Mouse (Mus musculus) spleen, adult 2 months (tissue): ENCODE data around the gene Dock4.

Source experiments
- CTCF ChIP-seq: fragments of 200-500 bp; IDR thresholded peaks from 2 replicates; pipeline ENCODE4 v1.5.1; 2011; ENCODE audit warnings: mild to moderate bottlenecking, inconsistent platforms; ENCODE audit not compliant: insufficient read depth, insufficient read length, insufficient replicate concordance; ENCODE audit errors: extremely low read depth
- POLR2A ChIP-seq: fragments of 200-500 bp; IDR thresholded peaks from 2 replicates; pipeline ENCODE4 v1.6.1; 2011; ENCODE audit warnings: low read depth, low read length, inconsistent platforms

DNA sequence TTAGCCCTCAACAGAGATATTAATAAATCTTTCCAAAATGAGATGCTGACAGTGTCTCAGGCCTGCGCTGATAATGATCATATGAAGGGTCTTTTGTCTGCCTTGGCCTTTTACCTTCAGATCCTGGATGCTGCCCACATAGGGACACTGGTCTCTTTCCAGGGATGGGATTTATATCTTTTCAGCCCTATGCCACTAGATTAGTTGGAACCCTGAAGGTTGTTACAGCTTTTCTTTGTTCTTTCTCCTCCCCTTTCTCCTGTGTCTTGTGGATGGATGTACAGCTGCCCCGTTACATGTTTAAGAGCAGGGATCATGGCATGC is 66.6 kb downstream of the Dock4 start:
- TF ChIP-seq CTCF = no peak
- TF ChIP-seq POLR2A = no peak
